In genomic region chr1:27298586-27298985, GRCm38 (mm10) we compare ENCODE assay signal across 11 mouse cellular contexts.
"Had no signal": no experiment of that assay in that cellular context is flagged by ENCODE, and none has a peak within 500 bp of the region (broad histone marks: within the 10 kb centered on the region; RNA-seq: fewer than 3 reads in every experiment).

No protein-coding gene starts in this region.

- ATAC-seq: midbrain, embryonic 15.5 days had no signal

- DNase-seq: lung, adult 18-20 months; lung, embryonic 14.5 days; lung, postnatal 10 days; lung, postnatal 4 days; right cerebral cortex, postnatal 14 days; right cerebral cortex, postnatal 4 days; spleen, adult 18-20 months; thymus, adult 2 months; thymus, postnatal 25 days; thymus, postnatal 4 days had no signal
